Mouse (Mus musculus) kidney, embryonic 14.5 days (tissue): ENCODE results near the gene Eefsec. TPM values are rescaled to one million over a fixed set of nuclear protein-coding genes. Genes with fewer than 3 reads are reported as not detected.
A peak's percentile ranks its signal among the peaks of the same experiment; 100 is the strongest.

Source experiments
- ATAC-seq: fragments of 200-750 bp; cut with Nextera tagmentation; 2 replicates; pipeline ENCODE4 v1.8.0; 2017; ENCODE audit warnings: moderate number of reproducible peaks, mild to moderate bottlenecking, moderate TSS enrichment, moderate library complexity; ENCODE audit not compliant: low FRiP score, low TSS enrichment
- H3K27ac ChIP-seq: fragments of 300-500 bp; sonication (generic); 2 replicates; pipeline ENCODE4 v1.5.1; 2014; ENCODE audit warnings: low read depth, mild to moderate bottlenecking, low read length, moderate library complexity, mixed read lengths
- H3K27me3 ChIP-seq: fragments of 300-500 bp; sonication (generic); 2 replicates; pipeline ENCODE4 v1.6.1; 2014; ENCODE audit warnings: mild to moderate bottlenecking, low read length; ENCODE audit not compliant: control insufficient read depth, insufficient read depth
- H3K36me3 ChIP-seq: fragments of 300-500 bp; sonication (generic); 2 replicates; pipeline ENCODE4 v1.6.1; 2014; ENCODE audit warnings: low read length, mixed read lengths; ENCODE audit not compliant: control insufficient read depth, insufficient read depth
- H3K4me1 ChIP-seq: fragments of 300-500 bp; sonication (generic); 2 replicates; pipeline ENCODE4 v1.6.1; 2014; ENCODE audit warnings: low read length, mixed read lengths; ENCODE audit not compliant: control insufficient read depth, insufficient read depth
- H3K4me2 ChIP-seq: fragments of 300-500 bp; sonication (generic); replicated peaks from 2 replicates; pipeline ENCODE4 v1.6.1; 2014; ENCODE audit warnings: low read depth, mild to moderate bottlenecking, low read length
- H3K4me3 ChIP-seq: fragments of 300-500 bp; sonication (generic); 2 replicates; pipeline ENCODE4 v1.5.1; 2014; ENCODE audit warnings: mild to moderate bottlenecking, low read length
- H3K9ac ChIP-seq: fragments of 300-500 bp; sonication (generic); 2 replicates; pipeline ENCODE4 v1.6.1; 2014; ENCODE audit warnings: low read depth, mild to moderate bottlenecking, low read length, moderate library complexity
- H3K9me3 ChIP-seq: fragments of 300-500 bp; sonication (generic); 2 replicates; pipeline ENCODE4 v1.6.1; 2016; ENCODE audit warnings: low read length; ENCODE audit not compliant: control insufficient read depth
- WGBS: fragments of 180-500 bp; shearing (Covaris S2); extraction: QIAGEN DNeasy Blood & Tissue Kit; methylation state at CpG from one replicate; pipeline ENCODE4 v1.1.7; 2014; 5-methylcytosine and 5-hydroxymethylcytosine counted together
- polyA plus RNA-seq: library from polyadenylated mRNA; unstranded; fragments of >200 nt; fragmentation: Nextera tagmentation; extraction: Ambion mirVana; gene quantifications from 2 replicates; pipeline ENCODE4 v1.2.1, GENCODE M21; 2014

The Eefsec gene
- polyA plus RNA-seq: 49.1 and 49.3 TPM in 2 replicates

DNA sequence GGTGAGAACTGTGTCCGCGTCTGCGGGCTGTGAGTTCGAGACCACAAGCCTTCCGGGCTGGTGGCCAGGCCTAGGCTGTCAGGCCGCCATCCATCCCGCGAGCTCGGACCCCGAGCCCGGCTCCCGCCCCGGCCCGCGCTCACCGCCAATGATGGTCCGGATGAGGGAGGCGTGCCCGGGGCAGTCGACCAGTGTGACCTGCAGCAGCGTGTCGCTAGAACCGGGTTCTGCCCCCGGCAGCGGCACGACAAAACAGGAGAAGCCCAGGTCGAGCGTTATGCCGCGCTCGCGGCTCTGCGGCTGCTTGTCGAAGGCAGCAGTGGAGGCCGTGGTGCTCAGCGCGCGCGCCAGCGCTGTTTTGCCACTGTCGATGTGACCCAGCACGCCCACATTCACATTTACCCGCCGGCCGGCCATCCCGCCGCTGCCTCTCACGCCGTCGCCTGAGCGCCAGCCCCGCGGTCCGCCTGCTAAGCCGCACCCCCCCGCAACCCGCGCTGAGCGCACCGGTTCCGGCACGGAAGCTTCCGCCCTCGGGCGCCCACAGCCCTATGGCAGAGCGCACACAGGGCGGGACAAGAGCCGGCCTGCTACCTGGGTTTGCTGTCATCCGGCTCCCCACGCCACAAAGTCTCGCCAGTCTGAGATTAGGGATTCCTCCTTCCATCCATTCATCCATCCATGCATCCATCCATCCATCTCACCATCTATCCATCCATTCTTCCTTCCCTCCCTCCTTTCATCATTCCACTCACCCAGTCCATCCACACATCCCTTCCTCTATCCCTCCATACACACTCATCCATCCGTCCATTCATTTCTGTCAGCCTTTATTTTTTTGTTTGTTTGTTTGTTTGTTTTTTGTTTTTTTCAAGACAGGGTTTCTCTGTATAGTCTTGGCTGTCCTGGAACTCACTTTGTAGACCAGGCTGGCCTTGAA lies at the start of gene Eefsec:
TSS of gene Eefsec (minus strand) at position 477 of the 940 bp plus-strand sequence.
- no peaks in the 10 kb centered on the region for H3K36me3 ChIP-seq
- H3K4me1 ChIP-seq: peaks cover 4% of the 10 kb centered on the region; the same call in 1 of the 2 replicates
- H3K27me3 ChIP-seq: no peaks in the 10 kb centered on the region
- H3K27ac ChIP-seq: peak within 1 kb of the TSS; percentile 37; the same call in 1 of the 2 replicates
- WGBS: 2% methylated on average over 70 of the region's 72 CpGs
- H3K9ac ChIP-seq: peak within 1 kb of the TSS; percentile 66
- no peaks in the 10 kb centered on the region for H3K9me3 ChIP-seq
- ATAC-seq: peak; percentile 94
- peak within 1 kb of the TSS; percentile 66 for H3K4me3 ChIP-seq
- H3K4me2 ChIP-seq: peak within 1 kb of the TSS; percentile 63

DNA sequence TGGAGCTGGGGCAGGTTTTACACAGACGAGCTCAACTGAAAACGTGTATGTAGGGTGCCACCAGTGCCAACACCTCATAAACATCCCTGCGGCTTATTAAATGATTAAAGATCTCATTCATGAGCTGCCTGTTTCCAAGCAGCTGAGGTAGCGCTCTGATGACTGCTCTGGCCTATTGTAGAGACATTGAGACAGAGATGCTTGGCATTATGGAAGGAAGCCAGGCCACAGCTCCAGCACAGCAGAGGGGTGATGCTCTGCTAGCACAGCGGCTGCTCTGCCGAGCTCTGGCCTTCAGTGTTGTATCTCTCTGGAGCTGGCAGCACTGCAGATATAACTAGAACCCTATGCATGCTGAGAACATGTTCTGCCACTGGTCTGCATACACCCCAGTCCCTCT lies 47.4 kb upstream of the Eefsec start:
- 92% methylated on average over 6 of the region's 6 CpGs for WGBS
- no peak overlapping the region for H3K4me2 ChIP-seq
- ATAC-seq: no peak
- H3K27me3 ChIP-seq: no peaks in the 10 kb centered on the region
- no peaks in the 10 kb centered on the region for H3K4me1 ChIP-seq
- H3K27ac ChIP-seq: no peak overlapping the region
- H3K36me3 ChIP-seq: peaks cover 54% of the 10 kb centered on the region
- H3K9ac ChIP-seq: no peak overlapping the region
- no peak overlapping the region for H3K4me3 ChIP-seq
- H3K9me3 ChIP-seq: no peaks in the 10 kb centered on the region

DNA sequence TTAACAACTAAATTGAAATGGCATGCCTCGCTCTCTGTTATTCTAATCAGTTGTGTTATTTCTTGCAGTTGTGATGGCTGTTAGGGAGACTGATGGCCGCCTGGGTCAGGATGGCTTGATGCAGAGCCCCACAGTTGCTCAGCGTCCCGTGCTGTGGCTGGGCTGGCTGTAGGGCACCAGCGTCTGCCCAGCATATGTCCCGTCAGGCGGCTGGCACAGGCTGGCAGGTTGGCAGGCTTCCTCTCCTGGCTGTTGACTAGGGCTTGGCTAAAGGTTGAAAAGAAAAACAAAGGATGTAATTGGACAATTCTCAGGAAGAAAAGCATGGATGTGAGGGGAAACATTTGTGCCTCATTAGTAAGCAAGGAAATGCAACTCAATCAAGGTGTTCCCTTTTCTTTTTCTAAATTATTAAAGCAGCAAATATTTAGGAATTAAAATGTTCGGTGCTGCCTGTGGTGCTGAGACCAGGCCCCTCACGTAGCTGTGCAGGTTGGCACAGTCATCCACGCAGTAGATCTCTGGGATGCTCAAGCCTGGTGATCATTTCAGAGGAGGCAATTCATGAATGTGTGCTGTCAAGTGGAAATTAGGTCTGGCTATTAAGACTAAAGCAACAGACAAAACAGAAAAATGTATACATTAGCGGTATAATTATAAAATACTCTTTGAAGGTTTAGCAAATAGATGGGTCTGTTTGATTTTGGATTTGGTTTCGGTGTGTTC lies 44.5 kb upstream of the Eefsec start:
- peaks cover 57% of the 10 kb centered on the region for H3K36me3 ChIP-seq
- WGBS: 95% methylated on average over 12 of the region's 12 CpGs

DNA sequence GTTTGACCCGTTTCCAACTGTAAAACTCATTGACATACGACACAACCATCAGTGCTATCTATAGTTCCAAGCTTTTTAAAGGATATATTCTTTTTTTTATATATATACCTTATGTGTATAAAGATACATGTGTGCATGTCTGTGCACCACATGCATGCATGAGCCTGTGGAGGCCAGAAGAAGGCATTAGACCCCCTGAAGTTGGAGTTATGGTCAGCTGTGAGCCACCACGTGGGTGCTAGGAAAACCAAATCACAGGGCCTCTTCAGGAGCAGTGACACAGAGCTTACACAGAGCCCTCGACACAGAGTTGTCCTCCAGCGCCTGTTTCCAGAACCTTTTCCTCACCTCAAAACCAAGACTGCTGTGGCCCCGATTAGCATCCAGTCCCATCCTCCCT lies 43.5 kb upstream of the Eefsec start:
- Histone ChIP-seq H3K4me1 (no peaks in the 10 kb centered on the region), H3K36me3 (peaks cover 67% of the 10 kb centered on the region), H3K9me3 (no peaks in the 10 kb centered on the region), H3K27me3 (no peaks in the 10 kb centered on the region), H3K27ac (no peak overlapping the region), H3K4me2 (no peak overlapping the region), H3K4me3 (no peak overlapping the region), H3K9ac (no peak overlapping the region)
- ATAC-seq: no peak
- 89% methylated on average over 6 of the region's 6 CpGs for WGBS

More for the DNA sequence above, 44.5 kb upstream of the Eefsec start:
- Histone ChIP-seq H3K9ac (no peak overlapping the region), H3K9me3 (no peaks in the 10 kb centered on the region), H3K4me2 (no peak overlapping the region), H3K4me3 (no peak overlapping the region), H3K4me1 (no peaks in the 10 kb centered on the region), H3K27ac (no peak overlapping the region), H3K27me3 (no peaks in the 10 kb centered on the region)
- no peak for ATAC-seq

DNA sequence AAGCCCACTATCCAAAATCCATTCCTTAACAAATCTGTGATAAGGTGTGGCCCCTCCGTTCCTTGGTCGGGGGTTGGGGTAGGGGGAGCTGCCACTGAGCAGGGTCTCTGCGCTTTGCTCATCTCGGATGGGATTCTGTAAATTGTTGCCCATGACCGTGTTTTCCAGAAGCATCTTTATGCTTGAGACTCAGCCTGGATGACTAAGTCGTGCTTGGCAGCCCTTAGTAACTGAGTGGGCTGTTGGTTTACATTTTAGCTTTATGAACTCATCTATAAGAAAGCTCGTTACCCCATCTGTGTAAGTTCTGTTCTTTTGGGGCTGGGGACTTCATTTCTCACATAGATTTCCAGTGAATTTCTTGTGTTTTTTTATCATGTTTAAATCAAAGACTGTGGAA lies 42.7 kb upstream of the Eefsec start:
- WGBS: 88% methylated on average over 7 of the region's 7 CpGs
- Histone ChIP-seq H3K27me3 (no peaks in the 10 kb centered on the region), H3K36me3 (peaks cover 75% of the 10 kb centered on the region), H3K4me3 (no peak overlapping the region), H3K9ac (no peak overlapping the region), H3K4me2 (no peak overlapping the region), H3K9me3 (no peaks in the 10 kb centered on the region), H3K27ac (no peak overlapping the region), H3K4me1 (no peaks in the 10 kb centered on the region)
- no peak for ATAC-seq

DNA sequence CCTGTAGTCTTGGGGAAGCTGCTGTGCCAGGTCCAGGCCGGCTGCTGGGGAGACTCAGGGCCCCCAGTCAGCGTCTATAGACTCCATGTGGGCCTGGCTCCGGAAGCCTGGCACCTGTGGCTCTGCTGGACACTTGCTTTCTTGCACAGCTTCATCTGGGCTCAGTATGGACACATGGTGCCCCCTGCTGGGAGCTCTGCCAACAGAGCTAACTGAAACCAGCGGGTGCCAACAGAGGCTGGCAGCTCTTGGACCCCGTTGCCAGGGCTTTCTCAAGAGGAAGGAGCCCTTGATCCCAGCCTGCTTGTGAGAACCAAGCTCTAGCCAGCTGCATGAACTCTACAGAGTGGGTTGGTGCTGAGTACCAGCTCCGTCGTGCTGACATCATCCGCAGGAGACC lies 40.6 kb upstream of the Eefsec start:
- ATAC-seq: no peak

DNA sequence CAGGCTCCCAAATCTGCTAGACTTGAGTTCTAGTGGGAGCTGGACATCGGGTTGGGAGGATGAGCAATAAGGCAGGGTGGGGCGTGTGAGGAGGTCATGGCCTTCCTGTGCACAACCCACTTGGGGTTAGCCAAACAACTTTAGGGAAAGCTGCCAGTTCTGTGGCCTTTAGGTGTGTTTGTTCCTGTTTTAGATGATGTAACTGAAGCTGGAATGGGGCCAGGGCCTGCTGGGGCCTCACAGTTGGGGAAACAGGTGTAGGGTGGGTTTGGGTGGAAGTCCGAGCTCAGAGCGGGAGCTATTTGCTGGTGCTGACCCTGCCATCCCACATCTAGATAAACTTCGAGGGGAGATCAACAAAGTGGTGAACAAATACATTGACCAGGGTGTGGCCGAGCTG lies 39.0 kb upstream of the Eefsec start:
- Histone ChIP-seq H3K9ac (no peak overlapping the region), H3K27me3 (no peaks in the 10 kb centered on the region), H3K27ac (no peak overlapping the region), H3K4me2 (no peak overlapping the region), H3K4me1 (no peaks in the 10 kb centered on the region), H3K36me3 (peaks cover 77% of the 10 kb centered on the region), H3K9me3 (no peaks in the 10 kb centered on the region), H3K4me3 (no peak overlapping the region)
- ATAC-seq: no peak
- 87% methylated on average over 6 of the region's 6 CpGs for WGBS

More for the DNA sequence above, 40.6 kb upstream of the Eefsec start:
- WGBS: 86% methylated on average over 8 of the region's 8 CpGs
- Histone ChIP-seq H3K4me2 (no peak overlapping the region), H3K27ac (no peak overlapping the region), H3K4me1 (no peaks in the 10 kb centered on the region), H3K9me3 (no peaks in the 10 kb centered on the region), H3K9ac (no peak overlapping the region), H3K36me3 (peaks cover 78% of the 10 kb centered on the region), H3K4me3 (no peak overlapping the region), H3K27me3 (no peaks in the 10 kb centered on the region)

DNA sequence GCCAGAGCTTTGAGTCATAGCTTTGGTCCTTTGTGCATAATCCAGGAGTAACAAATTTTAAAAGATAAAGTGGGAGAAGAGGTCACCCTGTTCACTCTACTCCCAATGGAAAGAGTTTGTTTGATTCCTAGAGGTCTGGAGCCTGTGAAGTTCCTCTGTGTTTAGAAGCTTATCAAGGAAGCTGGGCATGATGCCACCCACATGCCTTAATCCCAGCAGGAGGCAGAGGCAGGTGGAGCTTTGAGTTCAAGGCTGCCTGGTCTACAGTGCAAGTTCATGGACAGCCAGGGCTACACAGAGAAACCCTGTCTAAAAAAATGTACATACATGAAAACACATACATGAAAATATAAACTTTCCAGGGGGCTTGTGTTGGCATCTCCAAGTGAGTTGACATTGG lies 37.6 kb upstream of the Eefsec start:
- Histone ChIP-seq H3K36me3 (peaks cover 91% of the 10 kb centered on the region), H3K4me3 (no peak overlapping the region)
- ATAC-seq: no peak

DNA sequence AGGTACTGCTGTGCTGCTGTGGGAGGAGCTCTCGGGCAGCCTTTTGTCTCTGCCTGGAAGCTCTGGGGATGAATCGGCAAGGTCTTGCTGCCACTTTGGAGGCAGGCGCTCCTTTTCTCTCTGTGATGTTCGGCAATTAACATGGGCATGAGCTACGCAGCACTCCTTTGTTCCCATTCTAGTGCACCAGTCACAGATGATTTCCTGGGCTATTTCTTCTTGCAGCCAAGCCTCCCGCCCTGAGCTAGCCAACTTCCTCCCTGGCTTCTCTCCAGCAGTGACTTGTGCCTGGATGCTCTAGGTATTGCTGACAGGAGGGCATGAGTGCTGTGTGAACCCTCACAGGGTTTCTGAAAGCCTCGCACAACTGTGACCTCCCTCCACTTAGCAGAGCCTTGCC lies 36.8 kb upstream of the Eefsec start:
- H3K9ac ChIP-seq: no peak overlapping the region
- H3K4me2 ChIP-seq: no peak overlapping the region
- H3K4me1 ChIP-seq: no peaks in the 10 kb centered on the region
- no peak overlapping the region for H3K27ac ChIP-seq
- H3K9me3 ChIP-seq: no peaks in the 10 kb centered on the region
- no peaks in the 10 kb centered on the region for H3K27me3 ChIP-seq
- 64% methylated on average over 7 of the region's 7 CpGs for WGBS
- no peak for ATAC-seq
- peaks cover 97% of the 10 kb centered on the region for H3K36me3 ChIP-seq
- no peak overlapping the region for H3K4me3 ChIP-seq

More for the DNA sequence above, 37.6 kb upstream of the Eefsec start:
- H3K4me2 ChIP-seq: no peak overlapping the region
- H3K27me3 ChIP-seq: no peaks in the 10 kb centered on the region
- H3K27ac ChIP-seq: no peak overlapping the region
- H3K9ac ChIP-seq: no peak overlapping the region
- H3K4me1 ChIP-seq: no peaks in the 10 kb centered on the region
- H3K9me3 ChIP-seq: no peaks in the 10 kb centered on the region
